Mouse (Mus musculus) C2C12 (cell line): Measurements from ENCODE around the gene Zbtb17.

Experiments used
- CEBPB ChIP-seq: IDR thresholded peaks from one replicate; pipeline ENCODE4 v1.6.1; 2011; ENCODE audit warnings: low read depth, mild to moderate bottlenecking, control low read depth, moderate library complexity
- CTCF ChIP-seq: IDR thresholded peaks from one replicate; pipeline ENCODE4 v1.5.1; 2011; ENCODE audit not compliant: control insufficient read depth, insufficient read depth, insufficient read length
- MAX ChIP-seq: IDR thresholded peaks from one replicate; pipeline ENCODE4 v1.6.1; 2011; ENCODE audit warnings: mild to moderate bottlenecking, control low read depth
- MYOD1 ChIP-seq: IDR thresholded peaks from one replicate; pipeline ENCODE4 v1.6.1; 2011; ENCODE audit warnings: low read depth; ENCODE audit not compliant: control insufficient read depth, insufficient read length
- MYOG ChIP-seq: IDR thresholded peaks from one replicate; pipeline ENCODE4 v1.6.1; 2011; ENCODE audit not compliant: control insufficient read depth, insufficient read length; ENCODE audit errors: extremely low read depth
- USF1 ChIP-seq: IDR thresholded peaks from one replicate; pipeline ENCODE4 v1.6.1; 2011; ENCODE audit warnings: low read depth, mild to moderate bottlenecking, control low read depth, moderate library complexity

- TF ChIP-seq USF1 (no peak), CTCF (no peak), CEBPB (no peak), MYOD1 (no peak), MAX (no peak), MYOG (no peak)
Observed at GRCm38 (mm10) chr4:141505810-141506209, 61.4 kb downstream of the Zbtb17 start.
